Mouse (Mus musculus) stomach, postnatal 0 days (tissue): ENCODE results near the gene Adipor2.

ENCODE experiments used
- CTCF ChIP-seq: IDR thresholded peaks from 2 replicates; pipeline ENCODE4 v1.5.1; 2016; ENCODE audit warnings: antibody characterized with exemption, low read depth, mild to moderate bottlenecking, moderate library complexity
- EP300 ChIP-seq: optimal IDR thresholded peaks from 2 replicates; pipeline ENCODE3; 2016; ENCODE audit warnings: antibody characterized with exemption

DNA sequence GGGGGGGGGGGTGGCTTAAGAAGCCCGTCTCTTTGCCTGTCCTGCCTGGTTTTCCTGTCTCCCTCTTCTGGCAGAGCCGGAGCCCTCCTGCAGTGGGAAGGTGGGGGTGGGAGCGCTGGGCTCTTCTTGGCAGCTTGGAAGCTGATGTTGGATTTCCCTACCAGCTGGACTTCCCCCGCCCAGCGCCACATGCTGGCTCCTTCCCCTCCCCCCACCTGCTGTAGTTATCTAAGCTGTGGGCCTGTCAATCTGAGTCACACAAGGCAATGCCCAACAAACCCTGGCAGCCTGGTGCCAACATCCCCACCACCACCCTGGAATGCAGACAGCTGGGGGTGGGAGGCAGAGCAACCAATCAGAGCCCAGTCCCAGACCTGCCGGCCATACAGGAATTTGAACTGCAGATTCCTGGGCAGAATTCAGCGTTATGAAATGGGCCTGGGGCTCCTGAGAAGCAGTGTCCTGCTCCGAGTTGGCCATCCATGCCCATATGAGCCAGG is 88.2 kb downstream of the Adipor2 start:
- TF ChIP-seq CTCF, result peak; percentile 20; the same call in 1 of the 2 replicates
- TF ChIP-seq EP300, result no peak
